Mouse (Mus musculus) intestine, postnatal 0 days (tissue): ENCODE measurements around the gene Mettl21e. TPM values are rescaled to one million over a fixed set of nuclear protein-coding genes. Genes with fewer than 3 reads are reported as not detected.
A peak's percentile ranks its signal among the peaks of the same experiment; 100 is the strongest.

Experiments used
- ATAC-seq: fragments of 200-750 bp; cut with Nextera tagmentation; 2 replicates; pipeline ENCODE4 v1.8.0; 2017; ENCODE audit warnings: mild to moderate bottlenecking, moderate TSS enrichment, moderate library complexity
- H3K27ac ChIP-seq: fragments of 300-500 bp; sonication (generic); 2 replicates; pipeline ENCODE4 v1.5.1; 2014; ENCODE audit warnings: mild to moderate bottlenecking, low read depth, low read length, moderate library complexity
- H3K27me3 ChIP-seq: fragments of 300-500 bp; sonication (generic); replicated peaks from 2 replicates; pipeline ENCODE4 v1.6.1; 2014; ENCODE audit warnings: low read length, mixed read lengths; ENCODE audit not compliant: control insufficient read depth, insufficient read depth
- H3K36me3 ChIP-seq: fragments of 300-500 bp; sonication (generic); 2 replicates; pipeline ENCODE4 v1.6.1; 2014; ENCODE audit warnings: mild to moderate bottlenecking, moderate library complexity; ENCODE audit not compliant: control insufficient read depth, insufficient read depth
- H3K4me1 ChIP-seq: fragments of 300-500 bp; sonication (generic); replicated peaks from 2 replicates; pipeline ENCODE4 v1.6.1; 2014; ENCODE audit warnings: antibody characterized with exemption, low read length, mixed read lengths; ENCODE audit not compliant: control insufficient read depth, insufficient read depth
- H3K4me2 ChIP-seq: fragments of 300-500 bp; sonication (generic); replicated peaks from 2 replicates; pipeline ENCODE4 v1.6.1; 2014; ENCODE audit warnings: low read depth, mild to moderate bottlenecking, moderate library complexity
- H3K4me3 ChIP-seq: fragments of 300-500 bp; sonication (generic); 2 replicates; pipeline ENCODE4 v1.5.1; 2014; ENCODE audit warnings: low read depth, low read length
- H3K9ac ChIP-seq: fragments of 300-500 bp; sonication (generic); 2 replicates; pipeline ENCODE4 v1.6.1; 2014; ENCODE audit warnings: mild to moderate bottlenecking, low read depth, low read length
- H3K9me3 ChIP-seq: fragments of 300-500 bp; sonication (generic); 2 replicates; pipeline ENCODE4 v1.6.1; 2016; ENCODE audit warnings: mixed run types; ENCODE audit not compliant: control insufficient read depth
- CTCF ChIP-seq: sonication (generic); IDR thresholded peaks from 2 replicates; pipeline ENCODE4 v1.5.1; 2016; ENCODE audit warnings: low read depth, mild to moderate bottlenecking, control low read depth, antibody characterized with exemption, moderate library complexity
- WGBS: fragments of 180-500 bp; shearing (Covaris S2); extraction: QIAGEN DNeasy Blood & Tissue Kit; methylation state at CpG from one replicate; pipeline ENCODE4 v1.1.7; 2014; 5-methylcytosine and 5-hydroxymethylcytosine counted together
- polyA plus RNA-seq: library from polyadenylated mRNA; unstranded; fragments of >200 nt; fragmentation: Nextera tagmentation; extraction: Ambion mirVana; gene quantifications from 2 replicates; pipeline ENCODE4 v1.2.1, GENCODE M21; 2015

The Mettl21e gene
- polyA plus RNA-seq, 1 experiment from 2014 or later: not detected

- peak; percentile 71 for TF ChIP-seq CTCF
- ATAC-seq: no peak
- no peak overlapping the region for H3K27ac ChIP-seq
- 92% methylated on average over 4 of the region's 4 CpGs for WGBS
- no peaks in the 10 kb centered on the region for H3K27me3 ChIP-seq
- H3K4me3 ChIP-seq: no peak overlapping the region
- H3K4me2 ChIP-seq: no peak overlapping the region
- H3K9me3 ChIP-seq: no peaks in the 10 kb centered on the region
- H3K4me1 ChIP-seq: no peaks in the 10 kb centered on the region
- H3K9ac ChIP-seq: no peak overlapping the region
- peaks cover 16% of the 10 kb centered on the region for H3K36me3 ChIP-seq
These were observed 63.5 kb downstream of the Mettl21e start for GRCm38 (mm10) chr1:44155287-44155686.

Other genes with a start within 250 kb of the Mettl21e start
- 0.16 and 0.31 TPM in 2 replicates for gene Mettl21c, start 198.9 kb downstream of the Mettl21e start, polyA plus RNA-seq
- 0.03 TPM in 1 of 2 replicates, not detected in the other for gene Gm8251, start 157.0 kb downstream of the Mettl21e start, polyA plus RNA-seq
- gene Tex30, start 116.5 kb downstream of the Mettl21e start, polyA plus RNA-seq: 37.0 and 39.0 TPM in 2 replicates
- gene Kdelc1, start 100.2 kb downstream of the Mettl21e start, polyA plus RNA-seq: 13.2 and 14.7 TPM in 2 replicates
- 7.4 and 7.6 TPM in 2 replicates for gene Bivm, start 100.0 kb downstream of the Mettl21e start, polyA plus RNA-seq
- 7.6 and 8.7 TPM in 2 replicates for gene Ercc5, start 71.2 kb downstream of the Mettl21e start, polyA plus RNA-seq